Mouse (Mus musculus) olfactory bulb, adult 2 months (tissue): ENCODE measurements at regions not wholly inside any gene's neighbourhood (a gene's known extent, or its start where the extent isn't known, plus 50 kb on each side); places are given as distances from the start of the nearest gene placed in this dataset.

Source experiments
- CTCF ChIP-seq: fragments of 200-500 bp; IDR thresholded peaks from 2 replicates; pipeline ENCODE4 v1.5.1; 2012; ENCODE audit warnings: low read depth, mild to moderate bottlenecking, low read length, moderate library complexity; ENCODE audit not compliant: insufficient read depth
- POLR2A ChIP-seq: fragments of 200-500 bp; IDR thresholded peaks from 2 replicates; pipeline ENCODE4 v1.6.1; 2012; ENCODE audit warnings: mild to moderate bottlenecking, low read depth, low read length, moderate library complexity; ENCODE audit not compliant: insufficient read depth

DNA sequence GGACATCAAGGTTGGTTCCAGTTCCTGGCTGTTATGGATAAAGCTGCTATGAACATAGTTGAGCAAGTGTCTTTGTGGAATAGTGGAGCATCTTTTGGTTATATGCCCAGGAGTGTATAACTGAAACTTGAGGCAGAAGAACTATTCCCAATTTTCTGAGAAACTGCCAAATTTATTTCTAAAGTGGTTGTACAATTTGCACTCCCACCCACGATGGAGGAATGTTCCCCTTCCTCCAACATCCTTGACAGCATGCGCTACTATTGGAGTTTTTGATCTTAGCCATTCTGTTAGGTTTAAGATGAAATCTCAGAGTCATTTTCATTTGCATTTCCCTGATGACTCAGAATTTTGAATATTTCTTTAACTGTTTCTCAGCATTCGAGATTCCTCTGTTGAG, 607.6 kb downstream of the Fat4 start:
- TF ChIP-seq POLR2A (no peak), CTCF (no peak)
